Mouse (Mus musculus) kidney, adult 2 months (tissue): ENCODE data around the gene Psmd9.

Experiments used
- CTCF ChIP-seq: fragments of 200-500 bp; conservative IDR thresholded peaks from 2 replicates; pipeline ENCODE4 v1.5.1; 2011; ENCODE audit warnings: low read depth, mild to moderate bottlenecking, control low read depth, low read length, moderate library complexity, mixed read lengths; ENCODE audit not compliant: insufficient read depth, insufficient read length
- POLR2A ChIP-seq: fragments of 200-500 bp; IDR thresholded peaks from one replicate; pipeline ENCODE4 v1.6.1; 2011; ENCODE audit warnings: low read depth, low read length, control low read depth

- no peak for TF ChIP-seq CTCF
- no peak for TF ChIP-seq POLR2A
Measured at GRCm38 (mm10) chr5:123139722-123140627, 29.2 kb upstream of the Psmd9 start.
